Mouse (Mus musculus) thymus, adult 2 months (tissue): ENCODE measurements around the gene Tcf12.

Source experiments
- CTCF ChIP-seq: fragments of 200-500 bp; IDR thresholded peaks from 2 replicates; pipeline ENCODE4 v1.5.1; 2012; ENCODE audit warnings: mild to moderate bottlenecking, control low read depth, low read length, moderate library complexity, borderline replicate concordance; ENCODE audit not compliant: control insufficient read depth, poor library complexity, insufficient read depth; ENCODE audit errors: extremely low read depth
- POLR2A ChIP-seq: fragments of 200-500 bp; IDR thresholded peaks from 2 replicates; pipeline ENCODE4 v1.6.1; 2012; ENCODE audit warnings: mild to moderate bottlenecking, low read length, control low read depth, moderate library complexity; ENCODE audit not compliant: control insufficient read depth, poor library complexity, insufficient read depth; ENCODE audit errors: extremely low read depth

DNA sequence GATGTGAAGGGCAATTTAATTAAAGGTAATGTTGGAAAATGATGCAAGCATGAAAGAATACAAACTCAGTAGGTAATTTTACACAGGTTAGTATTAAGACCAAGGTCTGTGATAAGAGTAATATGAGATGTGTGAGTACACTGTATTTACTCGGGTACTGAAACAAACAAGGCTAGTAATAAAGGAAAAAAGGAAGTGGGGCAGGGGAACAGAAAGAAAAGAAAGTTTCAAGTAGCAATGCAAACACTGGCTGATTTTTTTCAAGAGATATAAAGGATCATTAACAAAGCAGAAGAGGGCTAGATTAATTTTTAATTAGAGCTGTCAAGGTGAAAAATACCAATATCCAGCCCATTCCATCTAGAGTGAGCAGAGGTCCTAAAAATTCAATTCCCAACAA lies 122.0 kb downstream of the Tcf12 start:
- no peak for TF ChIP-seq CTCF
- no peak for TF ChIP-seq POLR2A
